Mouse (Mus musculus) heart, adult 2 months (tissue): ENCODE results near the gene Pdxk.

Source experiments
- CTCF ChIP-seq: fragments of 200-600 bp; IDR thresholded peaks from 2 replicates; pipeline ENCODE4 v1.8.1; 2022; ENCODE audit warnings: antibody characterized with exemption, mild to moderate bottlenecking, moderate library complexity
- EP300 ChIP-seq: fragments of 200-500 bp; IDR thresholded peaks from 2 replicates; pipeline ENCODE4 v1.6.1; 2011; ENCODE audit warnings: low read depth, low read length, control low read depth; ENCODE audit not compliant: insufficient read depth
- POLR2A ChIP-seq: fragments of 200-500 bp; IDR thresholded peaks from 2 replicates; pipeline ENCODE4 v1.6.1; 2011; ENCODE audit warnings: mild to moderate bottlenecking, low read depth, low read length, control low read depth; ENCODE audit not compliant: insufficient read depth

GRCm38 (mm10) chr10:78429776-78430175, 35.0 kb downstream of the Pdxk start:
- TF ChIP-seq CTCF (no peak), POLR2A (no peak), EP300 (no peak)
